Mouse (Mus musculus): Measurements from ENCODE around the gene Rasgef1b.

- TF ChIP-seq CTCF (IDR thresholded peaks at IDR 0.05; ENCODE audit: extremely low read depth, insufficient read depth, low read length) (no peak), POLR2A (IDR thresholded peaks at IDR 0.05; ENCODE audit: extremely low read depth, insufficient read depth, low read length) (no peak)
These were observed 461.5 kb downstream of the Rasgef1b start for GRCm38 (mm10) chr5:99267338-99267737.

Measured in cortical plate, adult 2 months (tissue).